Mouse (Mus musculus): ENCODE measurements around the gene Fig4. TPM values are rescaled to one million over a fixed set of nuclear protein-coding genes. Genes with fewer than 3 reads are reported as not detected.

The Fig4 gene
- total RNA-seq, 1 experiment: 24.6 TPM

- Histone ChIP-seq H3K4me3 (ENCODE audit: insufficient read depth in 1 of 2, low read depth in 1 of 2, low read length in 2 of 2, poor library complexity in 1 of 2, severe bottlenecking in 1 of 2) (no peak overlapping the region), H3K9ac (ENCODE audit: insufficient read depth, low read depth, low read length, poor library complexity, severe bottlenecking) (no peak overlapping the region), H3K9me3 (ENCODE audit: control insufficient read depth, insufficient read depth, low read depth, low read length) (no peaks in the 10 kb centered on the region), H3K27ac (ENCODE audit: insufficient read depth, low read depth, low read length, poor library complexity, severe bottlenecking) (no peak overlapping the region), H3K4me1 (ENCODE audit: control insufficient read depth in 2 of 2, insufficient read depth in 2 of 2, low read length in 2 of 2, poor library complexity in 1 of 2) (peaks cover 0 to under 1% of the 10 kb centered on the region in 2 experiments; a peak in 1 of 4 replicates), H3K36me3 (ENCODE audit: control insufficient read depth, insufficient read depth, low read length, poor library complexity, severe bottlenecking) (peaks cover 3% of the 10 kb centered on the region; the same call in 1 of the 2 replicates)
- in situ Hi-C loops (cut with MboI; ENCODE audit: low sequenced_read_pairs in 2 of 2, unreplicated experiment in 2 of 2): no loop called here
- no peak for DNase-seq (ENCODE audit: low read depth, low spot score)
- no peak for TF ChIP-seq HCFC1 (IDR thresholded peaks at IDR 0.05; ENCODE audit: borderline replicate concordance, insufficient read depth, low read length)
- no peak for TF ChIP-seq ZC3H11A (IDR thresholded peaks at IDR 0.05; ENCODE audit: borderline replicate concordance, low read depth, low read length)
- no peak for TF ChIP-seq MAFK (IDR thresholded peaks at IDR 0.05; ENCODE audit: insufficient read depth, low read depth, low read length)
- no peak for TF ChIP-seq ZNF384 (IDR thresholded peaks at IDR 0.05; ENCODE audit: low read depth, low read length)
- TF ChIP-seq CHD2 (IDR thresholded peaks at IDR 0.05; ENCODE audit: low read depth, low read length): no peak
These were observed 67.0 kb downstream of the Fig4 start for GRCm38 (mm10) chr10:41236020-41236419.

GRCm38 (mm10) chr10:41235584-41235983 lies 67.5 kb downstream of the Fig4 start:
- Histone ChIP-seq H3K9ac (ENCODE audit: insufficient read depth, low read depth, low read length, poor library complexity, severe bottlenecking) (no peak overlapping the region), H3K4me1 (ENCODE audit: control insufficient read depth in 2 of 2, insufficient read depth in 2 of 2, low read length in 2 of 2, poor library complexity in 1 of 2) (no peaks in the 10 kb centered on the region), H3K27ac (ENCODE audit: insufficient read depth, low read depth, low read length, poor library complexity, severe bottlenecking) (no peak overlapping the region), H3K9me3 (ENCODE audit: control insufficient read depth, insufficient read depth, low read depth, low read length) (no peaks in the 10 kb centered on the region), H3K4me3 (ENCODE audit: insufficient read depth in 1 of 2, low read depth in 1 of 2, low read length in 2 of 2, poor library complexity in 1 of 2, severe bottlenecking in 1 of 2) (no peak overlapping the region), H3K36me3 (ENCODE audit: control insufficient read depth, insufficient read depth, low read length, poor library complexity, severe bottlenecking) (peaks cover 3% of the 10 kb centered on the region; the same call in 1 of the 2 replicates)
- no peak for TF ChIP-seq MAFK (IDR thresholded peaks at IDR 0.05; ENCODE audit: insufficient read depth, low read depth, low read length)
- no peak for TF ChIP-seq ZNF384 (IDR thresholded peaks at IDR 0.05; ENCODE audit: low read depth, low read length)
- TF ChIP-seq HCFC1 (IDR thresholded peaks at IDR 0.05; ENCODE audit: borderline replicate concordance, insufficient read depth, low read length): no peak
- no peak for TF ChIP-seq ZC3H11A (IDR thresholded peaks at IDR 0.05; ENCODE audit: borderline replicate concordance, low read depth, low read length)
- TF ChIP-seq CHD2 (IDR thresholded peaks at IDR 0.05; ENCODE audit: low read depth, low read length): no peak
- in situ Hi-C loops (cut with MboI; ENCODE audit: low sequenced_read_pairs in 2 of 2, unreplicated experiment in 2 of 2): no loop called here
- DNase-seq (ENCODE audit: low read depth, low spot score): no peak

GRCm38 (mm10) chr10:41235159-41235558 lies 67.9 kb downstream of the Fig4 start:
- no peak for DNase-seq (ENCODE audit: low read depth, low spot score)
- H3K4me1 ChIP-seq (ENCODE audit: control insufficient read depth in 2 of 2, insufficient read depth in 2 of 2, low read length in 2 of 2, poor library complexity in 1 of 2): no peaks in the 10 kb centered on the region
- in situ Hi-C loops (cut with MboI; ENCODE audit: low sequenced_read_pairs in 2 of 2, unreplicated experiment in 2 of 2): no loop called here
- peaks cover 3% of the 10 kb centered on the region; the same call in 1 of the 2 replicates for H3K36me3 ChIP-seq (ENCODE audit: control insufficient read depth, insufficient read depth, low read length, poor library complexity, severe bottlenecking)
- H3K9me3 ChIP-seq (ENCODE audit: control insufficient read depth, insufficient read depth, low read depth, low read length): no peaks in the 10 kb centered on the region
- TF ChIP-seq MAFK (IDR thresholded peaks at IDR 0.05; ENCODE audit: insufficient read depth, low read depth, low read length): no peak
- TF ChIP-seq ZC3H11A (IDR thresholded peaks at IDR 0.05; ENCODE audit: borderline replicate concordance, low read depth, low read length): no peak
- TF ChIP-seq HCFC1 (IDR thresholded peaks at IDR 0.05; ENCODE audit: borderline replicate concordance, insufficient read depth, low read length): no peak
- H3K27ac ChIP-seq (ENCODE audit: insufficient read depth, low read depth, low read length, poor library complexity, severe bottlenecking): no peak overlapping the region
- H3K4me3 ChIP-seq (ENCODE audit: insufficient read depth in 1 of 2, low read depth in 1 of 2, low read length in 2 of 2, poor library complexity in 1 of 2, severe bottlenecking in 1 of 2): no peak overlapping the region
- no peak overlapping the region for H3K9ac ChIP-seq (ENCODE audit: insufficient read depth, low read depth, low read length, poor library complexity, severe bottlenecking)

- peaks cover 3% of the 10 kb centered on the region; the same call in 1 of the 2 replicates for H3K36me3 ChIP-seq (ENCODE audit: control insufficient read depth, insufficient read depth, low read length, poor library complexity, severe bottlenecking)
- TF ChIP-seq ZNF384 (IDR thresholded peaks at IDR 0.05; ENCODE audit: low read depth, low read length) (no peak), HCFC1 (IDR thresholded peaks at IDR 0.05; ENCODE audit: borderline replicate concordance, insufficient read depth, low read length) (no peak), MAFK (IDR thresholded peaks at IDR 0.05; ENCODE audit: insufficient read depth, low read depth, low read length) (no peak), ZC3H11A (IDR thresholded peaks at IDR 0.05; ENCODE audit: borderline replicate concordance, low read depth, low read length) (no peak), CHD2 (IDR thresholded peaks at IDR 0.05; ENCODE audit: low read depth, low read length) (no peak)
- DNase-seq (ENCODE audit: low read depth, low spot score): no peak
- H3K9ac ChIP-seq (ENCODE audit: insufficient read depth, low read depth, low read length, poor library complexity, severe bottlenecking): no peak overlapping the region
- H3K27ac ChIP-seq (ENCODE audit: insufficient read depth, low read depth, low read length, poor library complexity, severe bottlenecking): no peak overlapping the region
- H3K9me3 ChIP-seq (ENCODE audit: control insufficient read depth, insufficient read depth, low read depth, low read length): no peaks in the 10 kb centered on the region
- in situ Hi-C loops (cut with MboI; ENCODE audit: low sequenced_read_pairs in 2 of 2, unreplicated experiment in 2 of 2): no loop called here
- H3K4me3 ChIP-seq (ENCODE audit: insufficient read depth in 1 of 2, low read depth in 1 of 2, low read length in 2 of 2, poor library complexity in 1 of 2, severe bottlenecking in 1 of 2): no peak overlapping the region
- H3K4me1 ChIP-seq (ENCODE audit: control insufficient read depth in 2 of 2, insufficient read depth in 2 of 2, low read length in 2 of 2, poor library complexity in 1 of 2): no peaks in the 10 kb centered on the region
These were observed 68.5 kb downstream of the Fig4 start for GRCm38 (mm10) chr10:41234552-41234951.

- Histone ChIP-seq H3K9me3 (ENCODE audit: control insufficient read depth, insufficient read depth, low read depth, low read length) (no peaks in the 10 kb centered on the region), H3K4me3 (ENCODE audit: insufficient read depth in 1 of 2, low read depth in 1 of 2, low read length in 2 of 2, poor library complexity in 1 of 2, severe bottlenecking in 1 of 2) (no peak overlapping the region), H3K36me3 (ENCODE audit: control insufficient read depth, insufficient read depth, low read length, poor library complexity, severe bottlenecking) (peaks cover 3% of the 10 kb centered on the region; the same call in 1 of the 2 replicates), H3K4me1 (ENCODE audit: control insufficient read depth in 2 of 2, insufficient read depth in 2 of 2, low read length in 2 of 2, poor library complexity in 1 of 2) (no peaks in the 10 kb centered on the region), H3K9ac (ENCODE audit: insufficient read depth, low read depth, low read length, poor library complexity, severe bottlenecking) (no peak overlapping the region), H3K27ac (ENCODE audit: insufficient read depth, low read depth, low read length, poor library complexity, severe bottlenecking) (no peak overlapping the region)
- no peak for TF ChIP-seq MAFK (IDR thresholded peaks at IDR 0.05; ENCODE audit: insufficient read depth, low read depth, low read length)
- TF ChIP-seq CHD2 (IDR thresholded peaks at IDR 0.05; ENCODE audit: low read depth, low read length): no peak
- no peak for TF ChIP-seq ZC3H11A (IDR thresholded peaks at IDR 0.05; ENCODE audit: borderline replicate concordance, low read depth, low read length)
- no peak for TF ChIP-seq HCFC1 (IDR thresholded peaks at IDR 0.05; ENCODE audit: borderline replicate concordance, insufficient read depth, low read length)
- in situ Hi-C loops (cut with MboI; ENCODE audit: low sequenced_read_pairs in 2 of 2, unreplicated experiment in 2 of 2): no loop called here
- no peak for DNase-seq (ENCODE audit: low read depth, low spot score)
These were observed 69.9 kb downstream of the Fig4 start for GRCm38 (mm10) chr10:41233140-41233539.
